Mouse (Mus musculus) embryo, embryonic 10.5 days (tissue): ENCODE results near the gene Ralgds.
"Not testable (repeated sequence)": the region's sequence is repeated elsewhere in the genome, so short reads cannot be mapped to it uniquely, and the experiment has no call there.

Source experiments
- DNase-seq: peaks from one replicate; pipeline ENCODE4 v3.0.0-alpha.2; 2015; ENCODE audit warnings: low spot score

Gene Ralgds

GRCm38 (mm10) chr2:28505795-28506194 lies 7.1 kb upstream of the Ralgds start, which contains the start of gene Gm10134:
Gm10134 (plus strand) TSS chr2:28506095.
- no peak for DNase-seq

DNA sequence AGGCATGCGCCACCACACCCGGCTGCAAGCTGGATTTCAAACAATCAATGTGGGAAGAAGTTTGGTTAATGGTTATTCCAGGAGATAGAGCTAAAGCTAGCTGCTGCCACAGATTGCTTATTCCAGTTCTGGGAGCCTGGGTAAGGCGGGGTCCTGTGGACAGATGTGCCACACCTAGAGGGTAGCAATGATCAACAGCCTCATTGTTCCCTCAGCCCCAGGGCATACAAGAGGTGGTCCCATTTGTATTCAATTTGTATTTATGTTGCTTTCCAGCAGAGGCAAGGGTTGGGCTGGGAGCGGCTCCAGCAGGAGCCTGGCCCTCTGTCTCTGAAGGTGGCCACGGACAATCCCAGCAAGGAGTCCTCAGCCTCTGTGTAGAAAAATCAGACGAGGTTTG lies 6.6 kb upstream of the Ralgds start:
- no peak for DNase-seq

- DNase-seq, result not testable (repeated sequence)
Measured at GRCm38 (mm10) chr2:28511600-28511999, 1.3 kb upstream of the Ralgds start.

DNA sequence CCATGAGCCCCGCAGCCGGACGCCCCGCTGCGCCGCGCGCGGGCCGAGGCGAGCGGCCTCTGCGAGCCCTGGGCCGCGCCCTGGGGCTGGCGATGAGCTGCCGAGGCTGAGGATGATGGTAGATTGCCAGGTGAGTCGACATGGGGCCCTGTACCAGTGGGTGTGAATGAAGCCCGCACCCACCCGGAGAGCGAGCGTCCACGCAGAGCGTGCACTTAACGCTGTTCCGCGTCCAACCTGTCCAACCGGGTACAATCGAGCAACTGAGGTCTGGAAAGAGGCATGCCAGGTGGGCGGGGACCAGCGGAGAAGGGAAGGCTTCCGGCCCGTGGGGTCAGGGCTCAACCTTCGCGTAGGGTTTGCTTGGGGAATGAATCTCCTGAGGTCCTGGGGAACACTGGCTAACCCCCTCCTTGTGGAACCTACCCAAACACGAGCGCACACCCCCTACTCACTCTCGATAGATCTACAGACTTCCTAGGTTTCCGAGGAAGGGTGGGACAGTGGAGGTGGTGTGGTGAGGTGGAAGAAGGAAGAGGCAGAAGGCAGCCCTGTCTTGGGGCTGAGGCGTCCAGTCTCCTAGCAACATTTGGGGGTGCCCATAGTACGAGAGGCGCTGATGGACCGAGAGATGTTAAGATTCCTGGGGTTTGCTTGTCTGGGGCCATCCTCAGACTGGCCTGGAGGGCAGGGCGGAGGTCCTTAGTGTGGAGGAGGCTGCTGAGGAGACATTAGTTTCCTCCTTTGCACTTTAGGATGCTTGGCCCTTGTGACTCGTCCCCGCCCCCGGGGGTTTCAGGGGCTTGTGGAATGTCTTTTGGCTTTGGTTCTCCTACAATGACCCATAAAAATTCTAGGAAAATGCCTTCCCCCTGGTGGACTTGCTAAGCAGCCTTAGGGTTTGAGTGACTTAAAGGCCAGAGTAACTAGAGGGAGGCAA lies 776 bp downstream of the Ralgds start:
- peak; percentile 61 for DNase-seq

- peak; percentile 93 for DNase-seq
Measured at GRCm38 (mm10) chr2:28514489-28514888, 1.6 kb downstream of the Ralgds start.

DNA sequence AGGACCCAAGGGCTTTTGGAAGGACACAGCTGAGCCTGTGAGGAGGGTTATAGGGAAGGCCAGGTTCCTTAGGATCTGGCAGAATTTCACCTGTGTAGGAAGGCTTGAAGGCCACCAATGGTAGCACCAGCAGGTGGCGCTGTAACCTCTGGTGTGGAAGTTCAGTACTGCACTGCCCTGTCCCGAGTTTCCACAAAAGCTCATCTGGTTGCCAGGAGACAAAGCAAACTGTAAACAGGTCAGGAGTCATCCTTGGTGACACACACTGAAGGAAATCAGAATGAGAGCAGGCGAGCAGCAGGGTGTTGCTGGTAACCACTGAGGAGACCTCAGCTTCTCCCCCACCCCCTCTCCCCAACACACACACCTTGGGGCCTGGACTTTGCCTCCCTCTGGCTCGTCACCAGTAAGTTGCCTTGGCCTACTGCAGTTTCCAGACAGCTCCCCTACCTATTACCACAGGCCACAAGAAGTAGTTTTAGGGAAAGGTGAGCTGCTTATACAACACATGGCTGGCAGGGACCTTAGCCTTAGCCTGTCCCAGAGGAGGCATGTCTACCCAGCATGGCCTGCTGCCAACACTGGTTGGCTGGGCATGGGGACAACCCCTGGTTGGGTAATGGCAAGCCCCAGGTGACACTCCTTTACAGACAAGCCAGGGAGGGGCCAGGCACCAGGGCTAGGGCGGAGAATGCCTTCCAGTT lies 4.4 kb downstream of the Ralgds start:
- peak; percentile 88 for DNase-seq

GRCm38 (mm10) chr2:28518231-28518630 lies 5.3 kb downstream of the Ralgds start:
- no peak for DNase-seq

DNA sequence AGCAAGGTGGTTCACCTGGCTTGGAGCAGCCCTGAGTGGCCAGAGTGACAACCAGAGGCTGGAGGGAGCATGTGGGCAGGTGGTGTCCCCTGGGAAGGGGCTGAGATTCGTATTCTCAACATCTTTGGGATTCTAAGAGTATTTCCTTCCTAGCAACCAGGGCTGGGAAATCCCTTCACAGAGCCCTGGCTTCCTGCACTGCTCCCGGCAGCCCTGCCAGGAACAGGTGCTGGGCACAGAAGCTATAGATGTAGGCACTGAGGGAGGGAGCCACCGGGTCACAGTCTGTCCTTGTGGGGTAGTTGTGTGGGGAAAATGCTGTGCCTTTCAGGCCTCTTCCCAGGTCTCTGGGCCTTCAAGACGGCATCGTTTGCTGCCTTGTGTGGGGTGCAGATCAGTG lies 7.7 kb downstream of the Ralgds start:
- no peak for DNase-seq

- no peak for DNase-seq
Measured at GRCm38 (mm10) chr2:28521571-28522151, 8.7 kb downstream of the Ralgds start.

DNA sequence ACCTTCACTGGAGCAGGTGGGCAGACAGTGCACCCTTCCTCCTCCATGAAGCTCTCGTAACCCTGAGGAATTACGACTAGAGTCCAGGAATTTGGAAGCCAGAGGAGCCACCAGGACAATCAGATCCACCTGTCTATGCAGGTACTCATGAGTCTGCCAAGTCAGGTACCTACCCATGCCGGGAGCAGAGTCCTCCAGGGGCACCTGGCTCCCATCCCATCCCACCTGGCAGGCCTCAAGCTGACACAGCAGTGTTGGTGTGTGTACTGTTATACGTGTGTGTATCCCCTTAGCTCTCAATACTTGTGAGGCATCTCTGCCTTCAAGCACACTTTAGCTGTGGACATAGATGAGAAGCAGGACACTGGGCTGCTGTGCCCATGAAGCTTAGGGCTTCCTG lies 9.2 kb downstream of the Ralgds start:
- DNase-seq, result no peak

GRCm38 (mm10) chr2:28523643-28524117 lies 10.8 kb downstream of the Ralgds start:
- peak; percentile 40 for DNase-seq

DNA sequence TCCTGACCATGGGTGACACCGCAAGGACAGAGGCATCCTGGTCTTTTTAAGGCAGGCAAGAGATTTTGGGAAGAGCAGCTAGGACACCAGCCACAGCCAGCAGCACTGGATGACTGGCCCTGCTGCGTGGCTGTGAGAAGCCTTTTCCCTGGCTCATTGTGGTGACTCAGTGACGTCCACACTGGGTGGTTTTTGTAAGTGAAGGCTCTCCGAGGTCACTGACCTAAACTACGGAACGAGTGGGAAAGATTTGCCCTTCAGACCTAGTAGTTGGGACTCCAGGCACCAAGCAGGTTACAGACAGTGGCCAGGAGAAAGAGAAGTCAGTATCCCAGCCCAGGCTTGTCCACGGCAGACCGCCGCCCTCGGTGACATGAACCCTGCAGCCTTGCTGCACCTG lies 11.5 kb downstream of the Ralgds start:
- DNase-seq, result no peak

DNA sequence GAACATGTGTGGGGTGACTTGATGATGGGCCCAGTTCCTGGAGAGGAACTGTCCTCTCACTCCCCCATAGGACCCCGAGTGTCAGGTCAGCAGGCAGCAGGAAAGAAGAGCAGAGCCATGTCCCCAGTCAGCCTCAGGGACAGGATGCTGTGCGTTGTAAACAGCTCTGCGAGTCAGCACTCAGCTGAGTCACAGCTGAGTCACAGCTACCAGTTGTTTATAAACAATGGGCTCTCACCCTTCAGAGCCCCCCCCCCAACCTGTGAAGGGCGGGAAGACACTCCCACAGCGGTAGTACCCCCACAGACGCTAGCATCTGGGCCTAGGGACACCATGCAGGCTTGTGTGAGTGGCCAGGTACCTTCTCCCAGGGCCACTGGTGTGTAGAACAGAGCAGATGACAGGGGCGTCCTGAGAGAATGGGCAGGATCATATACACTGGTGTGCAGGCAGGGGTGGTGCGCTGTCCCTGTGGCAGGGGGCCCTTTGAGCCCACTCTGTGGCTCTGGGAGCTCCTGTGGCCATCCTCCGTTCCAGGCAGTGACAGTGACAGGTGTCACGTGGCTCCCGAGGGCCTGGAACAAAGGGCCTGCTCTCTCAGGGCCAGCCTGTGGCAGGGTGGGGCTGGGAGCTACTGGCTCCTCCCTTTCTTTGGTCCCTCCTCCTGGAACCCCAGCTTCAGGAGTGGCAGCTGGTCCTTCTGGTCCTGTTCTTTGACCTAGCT lies 12.5 kb downstream of the Ralgds start:
- DNase-seq, result peak; percentile 83

GRCm38 (mm10) chr2:28525943-28526876 lies 13.3 kb downstream of the Ralgds start:
- peak; percentile 53 for DNase-seq

DNA sequence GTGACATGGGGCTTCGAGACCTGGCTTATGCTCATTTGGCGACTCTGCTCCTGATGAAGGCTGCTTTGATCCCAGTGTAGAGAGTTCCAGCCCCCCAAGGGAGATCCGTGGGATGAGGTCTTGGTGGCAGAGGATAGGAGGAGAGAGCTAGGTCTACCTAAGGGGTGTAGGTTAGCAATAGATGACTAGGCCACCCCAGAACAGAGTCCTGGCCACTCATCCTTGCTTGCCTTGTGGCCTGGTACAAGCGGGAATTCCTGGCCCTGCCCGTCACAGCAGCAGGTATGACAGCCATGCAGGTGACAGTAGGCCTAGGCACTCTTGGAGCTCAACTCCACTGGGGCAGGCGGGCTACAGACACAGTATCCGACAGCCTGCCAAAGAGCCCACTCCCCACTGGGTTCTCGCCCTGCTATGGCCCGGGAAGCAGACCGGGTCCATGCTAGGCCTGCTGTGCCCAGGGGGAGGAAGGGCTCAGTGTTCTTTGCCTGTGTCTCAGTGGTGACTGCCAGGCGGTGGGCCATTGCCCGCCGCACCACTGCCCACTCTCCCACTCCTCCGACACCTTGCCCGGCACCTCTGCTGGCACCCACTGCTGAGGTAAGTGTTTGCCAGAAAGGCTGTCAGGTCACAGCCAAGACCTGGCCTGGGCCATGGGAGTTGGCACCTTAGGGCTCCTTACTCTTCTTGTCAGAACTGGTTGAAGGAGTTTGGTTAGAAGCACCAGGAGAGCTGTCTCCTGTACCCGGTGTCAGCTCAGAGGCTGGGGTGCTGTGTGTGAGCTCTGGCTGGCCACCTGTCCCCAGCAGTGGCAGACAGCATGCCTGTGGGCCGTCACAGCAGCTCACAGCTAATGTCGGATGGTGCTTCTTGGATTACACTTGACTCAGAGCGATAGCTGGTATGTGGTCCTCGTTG lies 14.8 kb downstream of the Ralgds start:
- no peak for DNase-seq

GRCm38 (mm10) chr2:28528354-28528730 lies 15.4 kb downstream of the Ralgds start:
- DNase-seq, result no peak

- no peak for DNase-seq
Measured at GRCm38 (mm10) chr2:28529856-28530255, 16.9 kb downstream of the Ralgds start.

DNA sequence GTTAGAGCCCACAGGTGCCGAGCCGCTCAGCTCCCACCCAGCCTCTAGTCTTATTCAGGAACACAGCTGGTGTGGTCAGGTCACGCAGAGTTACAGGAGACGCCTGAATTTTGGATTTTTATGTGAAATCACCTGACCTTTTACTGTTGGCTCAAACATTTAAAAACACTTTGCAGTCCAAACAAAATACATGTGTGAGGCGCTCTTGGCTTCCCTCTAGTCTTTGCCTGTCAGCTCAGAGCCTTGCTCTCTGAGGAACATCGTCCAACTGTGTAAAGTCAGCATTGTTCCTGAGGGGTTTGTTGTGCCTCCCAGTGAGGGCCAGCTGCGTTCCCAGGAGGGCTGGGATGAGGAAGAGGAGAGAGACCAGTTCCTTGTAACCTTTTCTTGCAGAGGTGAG lies 17.4 kb downstream of the Ralgds start:
- DNase-seq, result no peak

DNA sequence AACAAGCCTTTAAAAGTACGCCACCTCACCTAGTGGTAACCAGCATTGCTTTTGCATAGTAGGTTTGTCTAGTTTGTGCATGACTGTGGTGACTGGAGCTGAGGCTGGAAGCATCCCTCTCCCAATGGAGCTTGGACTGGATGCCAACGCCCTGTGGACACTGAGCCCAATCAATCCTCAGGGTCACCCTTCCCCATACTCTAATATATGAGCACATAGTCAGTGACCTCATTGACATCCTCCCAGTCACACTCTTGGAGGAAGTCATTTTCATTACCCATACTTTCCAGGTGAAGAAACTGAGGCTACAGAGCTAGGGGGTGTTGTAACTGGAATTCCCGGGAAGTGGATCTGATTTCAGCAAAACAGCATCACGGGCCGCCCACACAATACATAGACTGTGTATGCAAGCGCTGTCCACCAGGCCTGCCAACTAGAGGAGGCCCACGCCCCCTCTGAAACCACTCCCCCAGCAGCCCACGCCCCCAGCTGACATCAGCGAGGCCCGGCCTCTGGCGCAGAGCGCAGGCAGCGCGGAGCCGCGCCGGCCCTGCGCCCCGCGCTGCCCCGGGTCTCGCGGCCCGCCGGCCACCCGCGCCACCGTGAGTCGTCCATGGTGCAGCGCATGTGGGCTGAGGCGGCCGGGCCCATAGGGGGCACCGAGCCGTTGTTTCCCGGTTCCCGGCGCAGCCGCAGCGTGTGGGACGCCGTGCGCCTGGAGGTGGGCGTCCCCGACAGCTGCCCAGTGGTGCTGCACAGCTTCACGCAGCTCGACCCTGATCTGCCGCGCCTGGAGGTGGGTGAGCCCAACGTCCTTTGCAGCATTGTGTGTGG lies 20.2 kb downstream of the Ralgds start:
- DNase-seq, result peak; percentile 92
